Mouse (Mus musculus) limb, embryonic 14.5 days (tissue): ENCODE measurements at regions not wholly inside any gene's neighbourhood (a gene's known extent, or its start where the extent isn't known, plus 50 kb on each side); places are given as distances from the start of the nearest gene placed in this dataset.
"Not testable (repeated sequence)": the region's sequence is repeated elsewhere in the genome, so short reads cannot be mapped to it uniquely, and the experiment has no call there.

Source experiments
- ATAC-seq: fragments of 200-750 bp; cut with Nextera tagmentation; 2 replicates; pipeline ENCODE4 v1.8.0; 2017; ENCODE audit warnings: low read depth, moderate number of reproducible peaks, moderate TSS enrichment; ENCODE audit not compliant: low FRiP score
- DNase-seq: peaks from one replicate; pipeline ENCODE4 v3.0.0-alpha.2; 2015; ENCODE audit warnings: low spot score
- H3K27ac ChIP-seq: fragments of 300-500 bp; sonication (generic); replicated peaks from 2 replicates; pipeline ENCODE4 v1.5.1; 2014; ENCODE audit warnings: low read depth, mild to moderate bottlenecking, low read length, moderate library complexity, mixed read lengths
- H3K27me3 ChIP-seq: fragments of 300-500 bp; sonication (generic); 2 replicates; pipeline ENCODE4 v1.6.1; 2014; ENCODE audit warnings: low read length, mixed read lengths; ENCODE audit not compliant: control insufficient read depth, insufficient read depth
- H3K36me3 ChIP-seq: fragments of 300-500 bp; sonication (generic); 2 replicates; pipeline ENCODE4 v1.6.1; 2014; ENCODE audit warnings: mild to moderate bottlenecking, low read length, moderate library complexity, mixed read lengths; ENCODE audit not compliant: control insufficient read depth, insufficient read depth
- H3K4me1 ChIP-seq: fragments of 300-500 bp; sonication (generic); 2 replicates; pipeline ENCODE4 v1.6.1; 2014; ENCODE audit warnings: antibody characterized with exemption, low read length, mixed read lengths; ENCODE audit not compliant: control insufficient read depth, insufficient read depth
- H3K4me2 ChIP-seq: fragments of 300-500 bp; sonication (generic); replicated peaks from 2 replicates; pipeline ENCODE4 v1.6.1; 2014; ENCODE audit warnings: low read depth, mild to moderate bottlenecking, low read length, moderate library complexity; ENCODE audit not compliant: severe bottlenecking
- H3K4me3 ChIP-seq: fragments of 300-500 bp; sonication (generic); replicated peaks from 2 replicates; pipeline ENCODE4 v1.5.1; 2014; ENCODE audit warnings: low read length
- H3K9ac ChIP-seq: fragments of 300-500 bp; sonication (generic); 2 replicates; pipeline ENCODE4 v1.6.1; 2014; ENCODE audit warnings: mild to moderate bottlenecking, low read depth, low read length, moderate library complexity; ENCODE audit not compliant: severe bottlenecking
- H3K9me3 ChIP-seq: fragments of 300-500 bp; sonication (generic); 2 replicates; pipeline ENCODE4 v1.6.1; 2016; ENCODE audit warnings: low read length; ENCODE audit not compliant: control insufficient read depth
- POLR2A ChIP-seq: fragments of 200-500 bp; IDR thresholded peaks from 2 replicates; pipeline ENCODE4 v1.8.0; 2012; ENCODE audit warnings: inconsistent platforms, mild to moderate bottlenecking, moderate library complexity, borderline replicate concordance; ENCODE audit not compliant: insufficient read depth, insufficient read length; ENCODE audit errors: extremely low read depth
- WGBS: fragments of 180-500 bp; shearing (Covaris S2); extraction: QIAGEN DNeasy Blood & Tissue Kit; methylation state at CpG from one replicate; pipeline ENCODE4 v1.1.7; 2014; 5-methylcytosine and 5-hydroxymethylcytosine counted together

GRCm38 (mm10) chrX:93069569-93070289 is 216.5 kb upstream of the Arx start:
- TF ChIP-seq POLR2A: no peak

GRCm38 (mm10) chrX:93070290-93070611 is 216.0 kb upstream of the Arx start:
- Histone ChIP-seq H3K9ac (no peak overlapping the region), H3K4me1 (no peaks in the 10 kb centered on the region), H3K4me3 (no peak overlapping the region), H3K4me2 (no peak overlapping the region), H3K27me3 (no peaks in the 10 kb centered on the region), H3K27ac (no peak overlapping the region), H3K9me3 (no peaks in the 10 kb centered on the region), H3K36me3 (no peaks in the 10 kb centered on the region)
- WGBS: 55% methylated on average over 5 of the region's 5 CpGs
- DNase-seq (no peak), ATAC-seq (no peak)
- TF ChIP-seq POLR2A: no peak

More at GRCm38 (mm10) chrX:93069569-93070289, 216.5 kb upstream of the Arx start:
- 0 out of 2 replicates have a peak overlapping the region, but pooled peaks have one; percentile 14 for H3K4me3 ChIP-seq
- H3K9ac ChIP-seq: no peak overlapping the region
- H3K27ac ChIP-seq: no peak overlapping the region
- H3K9me3 ChIP-seq: no peaks in the 10 kb centered on the region
- no peaks in the 10 kb centered on the region for H3K36me3 ChIP-seq
- WGBS: 26% methylated on average over 13 of the region's 13 CpGs
- ATAC-seq (no peak), DNase-seq (peak; percentile 85)
- H3K4me1 ChIP-seq: no peaks in the 10 kb centered on the region
- no peaks in the 10 kb centered on the region for H3K27me3 ChIP-seq
- H3K4me2 ChIP-seq: no peak overlapping the region; the same call in 1 of the 2 replicates

- H3K4me1 ChIP-seq: no peaks in the 10 kb centered on the region
- H3K27ac ChIP-seq: no peak overlapping the region
- no peak overlapping the region for H3K9ac ChIP-seq
- no peak for ATAC-seq
- no peak for DNase-seq
- H3K27me3 ChIP-seq: no peaks in the 10 kb centered on the region
- no peak overlapping the region for H3K4me2 ChIP-seq
- H3K4me3 ChIP-seq: no peak overlapping the region
- no peaks in the 10 kb centered on the region for H3K9me3 ChIP-seq
- WGBS: 36% methylated on average over 3 of the region's 3 CpGs
- no peaks in the 10 kb centered on the region for H3K36me3 ChIP-seq
- TF ChIP-seq POLR2A: no peak
These were observed 197.3 kb upstream of the Arx start for GRCm38 (mm10) chrX:93088976-93089375.

- Histone ChIP-seq H3K36me3 (no peaks in the 10 kb centered on the region), H3K4me2 (no peak overlapping the region), H3K4me1 (no peaks in the 10 kb centered on the region), H3K9ac (no peak overlapping the region), H3K9me3 (no peaks in the 10 kb centered on the region), H3K4me3 (no peak overlapping the region), H3K27ac (no peak overlapping the region), H3K27me3 (no peaks in the 10 kb centered on the region)
- DNase-seq (no peak), ATAC-seq (no peak)
- no peak for TF ChIP-seq POLR2A
- 73% methylated on average over 2 of the region's 2 CpGs for WGBS
These were observed 188.7 kb upstream of the Arx start for GRCm38 (mm10) chrX:93097551-93097950.

GRCm38 (mm10) chrX:93107930-93108567 is 178.2 kb upstream of the Arx start:
- ATAC-seq: no peak
- H3K9ac ChIP-seq: no peak overlapping the region
- no peaks in the 10 kb centered on the region for H3K36me3 ChIP-seq
- DNase-seq: no peak
- WGBS: 69% methylated on average over 4 of the region's 4 CpGs
- H3K4me2 ChIP-seq: no peak overlapping the region
- H3K4me3 ChIP-seq: no peak overlapping the region
- no peaks in the 10 kb centered on the region for H3K9me3 ChIP-seq
- H3K27ac ChIP-seq: no peak overlapping the region
- H3K27me3 ChIP-seq: no peaks in the 10 kb centered on the region
- no peaks in the 10 kb centered on the region for H3K4me1 ChIP-seq
- no peak for TF ChIP-seq POLR2A

GRCm38 (mm10) chrX:93154367-93154766 is 131.9 kb upstream of the Arx start:
- not testable (repeated sequence) for H3K4me3 ChIP-seq, H3K27ac ChIP-seq, H3K36me3 ChIP-seq, H3K4me2 ChIP-seq, DNase-seq, H3K27me3 ChIP-seq, H3K9me3 ChIP-seq, H3K4me1 ChIP-seq, H3K9ac ChIP-seq, ATAC-seq
